Comparison of ENCODE assay signal across 10 mouse cellular contexts in genomic region chr16:34119370-34119769, GRCm38 (mm10).
DNase-seq lines count a peak whose midpoint lies in the region; ATAC-seq and TF ChIP-seq lines count a peak whose summit lies in the region.
"Had no signal": no experiment of that assay in that cellular context is flagged by ENCODE, and none has a peak within 500 bp of the region (broad histone marks: within the 10 kb centered on the region; RNA-seq: fewer than 3 reads in every experiment).

No protein-coding gene starts in this region.

- no peaks in the 10 kb centered on the region for H3K9me3 ChIP-seq in liver, embryonic 14.5 days (ENCODE audit: control insufficient read depth, low read length)
- H3K9me3 ChIP-seq: heart, embryonic 15.5 days; midbrain, embryonic 12.5 days had no signal

- H3K27ac ChIP-seq in liver, embryonic 14.5 days: no peak overlapping the region
- H3K27ac ChIP-seq: heart, embryonic 15.5 days; midbrain, embryonic 12.5 days had no signal

- WGBS in liver, embryonic 14.5 days (ENCODE audit: insufficient replicate concordance): 11% methylated on average over 2 of the region's 2 CpGs

- peak; percentile 64 for TF ChIP-seq CTCF in liver, embryonic 14.5 days (IDR thresholded peaks at IDR 0.05; ENCODE audit: low read depth)

- ATAC-seq in liver, embryonic 14.5 days (ENCODE audit: insufficient read depth): no peak
- no peak for ATAC-seq in erythroid progenitor cell, adult 5-6 weeks (replicated peaks; ENCODE audit: low FRiP score, poor library complexity, severe bottlenecking)

- no peaks in the 10 kb centered on the region for H3K4me1 ChIP-seq in liver, embryonic 14.5 days (replicated peaks; ENCODE audit: control insufficient read depth in 2 of 2, insufficient read depth in 2 of 2, low read length in 1 of 2)
- H3K4me1 ChIP-seq: heart, embryonic 15.5 days; midbrain, embryonic 12.5 days had no signal

- H3K4me2 ChIP-seq in liver, embryonic 14.5 days (ENCODE audit: low read depth): no peak overlapping the region
- H3K4me2 ChIP-seq: heart, embryonic 15.5 days; midbrain, embryonic 12.5 days had no signal

- no peaks in the 10 kb centered on the region for H3K27me3 ChIP-seq in liver, embryonic 14.5 days (ENCODE audit: control insufficient read depth, insufficient read depth, low read length)
- H3K27me3 ChIP-seq: heart, embryonic 15.5 days; midbrain, embryonic 12.5 days had no signal

- H3K4me3 ChIP-seq in liver, embryonic 14.5 days (ENCODE audit: insufficient read depth in 1 of 2, low read depth in 2 of 2, low read length in 2 of 2): no peak overlapping the region
- H3K4me3 ChIP-seq: heart, embryonic 15.5 days; midbrain, embryonic 12.5 days had no signal

- no peak overlapping the region for H3K9ac ChIP-seq in liver, embryonic 14.5 days (replicated peaks)
- H3K9ac ChIP-seq: heart, embryonic 15.5 days; midbrain, embryonic 12.5 days had no signal

- no peaks in the 10 kb centered on the region for H3K36me3 ChIP-seq in liver, embryonic 14.5 days (replicated peaks; ENCODE audit: control insufficient read depth, insufficient read depth, low read depth)

- TF ChIP-seq EP300 in liver, embryonic 14.5 days (IDR thresholded peaks at IDR 0.05; ENCODE audit: low read depth): no peak

- peak; percentile 15 to 44 for DNase-seq in cerebellum, postnatal 25 days
- DNase-seq in cerebellum, postnatal 4 days (ENCODE audit: low spot score in 2 of 2): no peak
- DNase-seq in liver, embryonic 14.5 days (ENCODE audit: low read depth in 3 of 3, low spot score in 3 of 3): no peak
- no peak for DNase-seq in liver
- peak; percentile 25 for DNase-seq in c-Kit-positive CD71-negative TER-119-negative erythroid progenitor cells, embryonic 14.5 days (ENCODE audit: low read depth)
- peak; percentile 25 for DNase-seq in lung, postnatal 14 days
- no peak for DNase-seq in heart, adult 8-10 months (ENCODE audit: low spot score)

Comparison
In these comparisons a context has a peak if more than half of its experiments do, and no peak if none do; other contexts are left out.
1. DNase-seq: peak in cerebellum, postnatal 25 days (2 of 2), c-Kit-positive CD71-negative TER-119-negative erythroid progenitor cells, embryonic 14.5 days (single experiment) and lung, postnatal 14 days (single experiment); none in cerebellum, postnatal 4 days (0 of 2), liver, embryonic 14.5 days (0 of 3), liver (single experiment) and heart, adult 8-10 months (single experiment).